Mouse (Mus musculus) hindbrain, postnatal 0 days (tissue): ENCODE data around the gene Aldh3a1. TPM values are rescaled to one million over a fixed set of nuclear protein-coding genes. Genes with fewer than 3 reads are reported as not detected.
"Not testable (repeated sequence)": the region's sequence is repeated elsewhere in the genome, so short reads cannot be mapped to it uniquely, and the experiment has no call there.

Experiments
- ATAC-seq: fragments of 200-750 bp; cut with Nextera tagmentation; 2 replicates; pipeline ENCODE4 v1.8.0; 2017; ENCODE audit warnings: mild to moderate bottlenecking, moderate TSS enrichment, moderate library complexity
- DNase-seq: peaks from one replicate; pipeline ENCODE4 v3.0.0-alpha.2; 2015; ENCODE audit warnings: low spot score
- H3K27ac ChIP-seq: fragments of 300-500 bp; sonication (generic); 2 replicates; pipeline ENCODE4 v1.5.1; 2014; ENCODE audit warnings: mild to moderate bottlenecking
- H3K27me3 ChIP-seq: fragments of 300-500 bp; sonication (generic); 2 replicates; pipeline ENCODE4 v1.6.1; 2014; ENCODE audit warnings: low read length, mixed read lengths; ENCODE audit not compliant: insufficient read depth
- H3K36me3 ChIP-seq: fragments of 300-500 bp; sonication (generic); 2 replicates; pipeline ENCODE4 v1.6.1; 2014; ENCODE audit warnings: low read length, mixed read lengths; ENCODE audit not compliant: insufficient read depth
- H3K4me1 ChIP-seq: fragments of 300-500 bp; sonication (generic); 2 replicates; pipeline ENCODE4 v1.6.1; 2014; ENCODE audit warnings: antibody characterized with exemption, low read length, mixed read lengths; ENCODE audit not compliant: insufficient read depth
- H3K4me2 ChIP-seq: fragments of 300-500 bp; sonication (generic); 2 replicates; pipeline ENCODE4 v1.6.1; 2014; ENCODE audit warnings: low read depth, mild to moderate bottlenecking, low read length, moderate library complexity, mixed read lengths
- H3K4me3 ChIP-seq: fragments of 300-500 bp; sonication (generic); 2 replicates; pipeline ENCODE4 v1.5.1; 2014; ENCODE audit warnings: low read length
- H3K9ac ChIP-seq: fragments of 300-500 bp; sonication (generic); replicated peaks from 2 replicates; pipeline ENCODE4 v1.6.1; 2014; ENCODE audit warnings: mild to moderate bottlenecking, low read length, moderate library complexity, mixed read lengths
- H3K9me3 ChIP-seq: fragments of 300-500 bp; sonication (generic); 2 replicates; pipeline ENCODE4 v1.6.1; 2016; ENCODE audit warnings: low read length, mixed read lengths
- CTCF ChIP-seq: IDR thresholded peaks from 2 replicates; pipeline ENCODE4 v1.5.1; 2016; ENCODE audit warnings: antibody characterized with exemption, control low read depth, low read depth
- WGBS: fragments of 180-500 bp; shearing (Covaris S2); extraction: QIAGEN DNeasy Blood & Tissue Kit; methylation state at CpG from one replicate; pipeline ENCODE4 v1.1.7; 2014; 5-methylcytosine and 5-hydroxymethylcytosine counted together
- polyA plus RNA-seq: library from polyadenylated mRNA; unstranded; fragments of >200 nt; fragmentation: Nextera tagmentation; extraction: Ambion mirVana; gene quantifications from 2 replicates; pipeline ENCODE4 v1.2.1, GENCODE M21; 2015
- total RNA-seq: library from RNA; depleted of rRNA; stranded (reverse); fragments of >200 nt; gene quantifications from 2 replicates; pipeline ENCODE4 v1.2.3, GENCODE M21; 2014

Gene Aldh3a1
- total and polyA plus RNA-seq, 2 experiments from 2014 or later = 0.63 to 0.94 TPM

- Histone ChIP-seq H3K36me3 (peaks cover 80% of the 10 kb centered on the region), H3K4me2 (no peak overlapping the region), H3K27me3 (no peaks in the 10 kb centered on the region), H3K9me3 (no peaks in the 10 kb centered on the region), H3K4me1 (peaks cover 7% of the 10 kb centered on the region), H3K9ac (no peak overlapping the region), H3K4me3 (no peak overlapping the region), H3K27ac (no peak overlapping the region)
- 90% methylated on average over 6 of the region's 6 CpGs for WGBS
- TF ChIP-seq CTCF = no peak
- no peak for ATAC-seq
- DNase-seq = no peak
Observed at GRCm38 (mm10) chr11:61164366-61164765, 43.0 kb upstream of the Aldh3a1 start.

GRCm38 (mm10) chr11:61164881-61165280 is 42.5 kb upstream of the Aldh3a1 start:
- Histone ChIP-seq H3K9ac (no peak overlapping the region), H3K4me3 (no peak overlapping the region), H3K4me1 (peaks cover 13% of the 10 kb centered on the region), H3K27ac (no peak overlapping the region), H3K4me2 (no peak overlapping the region), H3K36me3 (peaks cover 75% of the 10 kb centered on the region), H3K27me3 (no peaks in the 10 kb centered on the region), H3K9me3 (no peaks in the 10 kb centered on the region)
- WGBS = 95% methylated on average over 10 of the region's 10 CpGs
- TF ChIP-seq CTCF = no peak
- DNase-seq = no peak
- no peak for ATAC-seq

GRCm38 (mm10) chr11:61170184-61170583 is 37.2 kb upstream of the Aldh3a1 start:
- Histone ChIP-seq H3K4me2 (peak overlapping the region; percentile 53), H3K4me3 (no peak overlapping the region), H3K27me3 (no peaks in the 10 kb centered on the region), H3K36me3 (peaks cover 22% of the 10 kb centered on the region; the same call in 1 of the 2 replicates), H3K27ac (no peak overlapping the region), H3K9me3 (no peaks in the 10 kb centered on the region), H3K9ac (no peak overlapping the region), H3K4me1 (peaks cover 42% of the 10 kb centered on the region)
- no peak for DNase-seq
- no peak for ATAC-seq
- TF ChIP-seq CTCF = no peak
- 50% methylated on average over 5 of the region's 5 CpGs for WGBS

- Histone ChIP-seq H3K4me3 (peak overlapping the region; percentile 100), H3K4me2 (peak overlapping the region; percentile 53), H3K9ac (peak overlapping the region; percentile 100; the same call in 1 of the 2 replicates), H3K4me1 (peaks cover 42% of the 10 kb centered on the region)
- not testable (repeated sequence) for DNase-seq, H3K27me3 ChIP-seq, H3K9me3 ChIP-seq, ATAC-seq, H3K27ac ChIP-seq, H3K36me3 ChIP-seq
- 23% methylated on average over 15 of the region's 15 CpGs for whole genome bisulfite sequencing
Observed at GRCm38 (mm10) chr11:61173477-61173876, 33.9 kb upstream of the Aldh3a1 start.

GRCm38 (mm10) chr11:61174291-61174820 is 33.0 kb upstream of the Aldh3a1 start:
- under 1% methylated on average over 28 of the region's 28 CpGs for WGBS
- Histone ChIP-seq H3K4me2 (peak overlapping the region; percentile 53), H3K27me3 (no peaks in the 10 kb centered on the region), H3K36me3 (no peaks in the 10 kb centered on the region), H3K4me1 (peaks cover 34% of the 10 kb centered on the region), H3K9me3 (no peaks in the 10 kb centered on the region), H3K9ac (peak overlapping the region; percentile 100), H3K27ac (peak overlapping the region; percentile 100), H3K4me3 (peak overlapping the region; percentile 100)
- DNase-seq = peak; percentile 87
- ATAC-seq = peak; percentile 36
- peak; percentile 85 for TF ChIP-seq CTCF

- peak; percentile 100 for DNase-seq
- H3K9ac ChIP-seq = peak within 1 kb of the TSS; percentile 100
- peaks cover 29% of the 10 kb centered on the region for H3K4me1 ChIP-seq
- WGBS = under 1% methylated on average over 69 of the region's 69 CpGs
- no peaks in the 10 kb centered on the region for H3K36me3 ChIP-seq
- H3K9me3 ChIP-seq = no peaks in the 10 kb centered on the region
- peak within 1 kb of the TSS; percentile 100 for H3K27ac ChIP-seq
- peak; percentile 98 for ATAC-seq
- H3K4me3 ChIP-seq = peak within 1 kb of the TSS; percentile 100
- peak within 1 kb of the TSS; percentile 53 for H3K4me2 ChIP-seq
- H3K27me3 ChIP-seq = no peaks in the 10 kb centered on the region
- TF ChIP-seq CTCF = peak; percentile 39; the same call in 1 of the 2 replicates
Observed at GRCm38 (mm10) chr11:61174821-61175658, 32.3 kb upstream of the Aldh3a1 start, which contains the start of gene Usp22. Gene Usp22 (minus strand): TSS chr11:61175055.
